Mouse (Mus musculus): ENCODE data around the gene Cnot6. TPM values are rescaled to one million over a fixed set of nuclear protein-coding genes. Genes with fewer than 3 reads are reported as not detected.

The Cnot6 gene
- polyA plus RNA-seq, 1 experiment, result 3.4 TPM

DNA sequence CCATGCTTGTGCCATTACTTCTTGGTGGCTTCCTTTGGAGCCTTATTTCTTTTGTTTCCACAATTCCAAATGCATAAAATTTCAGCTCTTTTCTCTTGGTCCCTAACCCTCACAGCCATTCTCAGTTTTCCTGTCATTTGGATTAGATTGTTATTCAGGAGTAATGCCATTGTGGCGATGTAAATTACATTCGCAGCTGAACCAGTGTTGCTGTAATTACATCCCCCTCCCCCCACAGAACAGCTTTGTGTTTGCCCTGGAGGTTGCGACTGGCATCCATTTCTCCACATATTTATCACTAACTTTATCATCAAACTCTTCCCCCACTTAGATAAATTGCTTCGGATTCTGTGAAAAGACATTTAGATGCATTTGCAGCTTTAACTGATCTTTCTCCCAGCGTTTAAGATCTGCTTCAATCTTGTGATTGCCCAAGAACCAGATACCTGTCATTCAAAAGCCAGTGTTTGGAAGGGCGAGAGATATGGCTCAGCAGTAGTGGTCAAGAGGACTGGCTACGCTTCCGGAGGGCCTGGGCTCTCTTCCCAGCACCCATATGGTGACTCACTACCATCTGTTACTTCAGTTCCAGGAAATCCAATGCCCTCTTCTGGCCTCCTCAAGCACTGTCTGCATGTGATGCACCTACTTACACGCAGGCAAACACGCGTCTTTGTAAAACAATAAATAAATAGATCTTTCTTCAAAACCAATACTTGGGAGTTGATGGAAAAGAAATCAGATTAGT is 26.3 kb upstream of the Cnot6 start:
- Histone ChIP-seq H3K4me1 (peaks cover 26% of the 10 kb centered on the region), H3K9me3 (peaks cover 6% of the 10 kb centered on the region), H3K4me3 (replicated peaks) (no peak overlapping the region), H3K36me3 (replicated peaks; ENCODE audit: low read length) (no peaks in the 10 kb centered on the region), H3K27me3 (replicated peaks) (peaks cover 36% of the 10 kb centered on the region)
- TF ChIP-seq GATA1 (IDR thresholded peaks at IDR 0.05; ENCODE audit: borderline replicate concordance, low read length) (no peak), FLI1 (IDR thresholded peaks at IDR 0.05; ENCODE audit: low read length) (no peak)

- Histone ChIP-seq H3K9me3 (peaks cover 9% of the 10 kb centered on the region), H3K27me3 (replicated peaks) (peaks cover 36% of the 10 kb centered on the region), H3K4me3 (replicated peaks) (no peak overlapping the region), H3K36me3 (replicated peaks; ENCODE audit: low read length) (no peaks in the 10 kb centered on the region), H3K4me1 (peaks cover 26% of the 10 kb centered on the region)
- no peak for TF ChIP-seq GATA1 (IDR thresholded peaks at IDR 0.05; ENCODE audit: borderline replicate concordance, low read length)
- TF ChIP-seq FLI1 (IDR thresholded peaks at IDR 0.05; ENCODE audit: low read length), result no peak
These were observed 25.1 kb upstream of the Cnot6 start for GRCm38 (mm10) chr11:49737625-49738024.

GRCm38 (mm10) chr11:49734771-49735170 is 22.2 kb upstream of the Cnot6 start:
- peak overlapping the region; percentile 18 for H3K4me3 ChIP-seq (replicated peaks)
- peaks cover 39% of the 10 kb centered on the region for H3K27me3 ChIP-seq (replicated peaks)
- H3K4me1 ChIP-seq, result peaks cover 32% of the 10 kb centered on the region
- H3K9me3 ChIP-seq, result peaks cover 9% of the 10 kb centered on the region
- no peak for TF ChIP-seq GATA1 (IDR thresholded peaks at IDR 0.05; ENCODE audit: borderline replicate concordance, low read length)
- TF ChIP-seq FLI1 (IDR thresholded peaks at IDR 0.05; ENCODE audit: low read length), result no peak
- H3K36me3 ChIP-seq (replicated peaks; ENCODE audit: low read length), result no peaks in the 10 kb centered on the region

DNA sequence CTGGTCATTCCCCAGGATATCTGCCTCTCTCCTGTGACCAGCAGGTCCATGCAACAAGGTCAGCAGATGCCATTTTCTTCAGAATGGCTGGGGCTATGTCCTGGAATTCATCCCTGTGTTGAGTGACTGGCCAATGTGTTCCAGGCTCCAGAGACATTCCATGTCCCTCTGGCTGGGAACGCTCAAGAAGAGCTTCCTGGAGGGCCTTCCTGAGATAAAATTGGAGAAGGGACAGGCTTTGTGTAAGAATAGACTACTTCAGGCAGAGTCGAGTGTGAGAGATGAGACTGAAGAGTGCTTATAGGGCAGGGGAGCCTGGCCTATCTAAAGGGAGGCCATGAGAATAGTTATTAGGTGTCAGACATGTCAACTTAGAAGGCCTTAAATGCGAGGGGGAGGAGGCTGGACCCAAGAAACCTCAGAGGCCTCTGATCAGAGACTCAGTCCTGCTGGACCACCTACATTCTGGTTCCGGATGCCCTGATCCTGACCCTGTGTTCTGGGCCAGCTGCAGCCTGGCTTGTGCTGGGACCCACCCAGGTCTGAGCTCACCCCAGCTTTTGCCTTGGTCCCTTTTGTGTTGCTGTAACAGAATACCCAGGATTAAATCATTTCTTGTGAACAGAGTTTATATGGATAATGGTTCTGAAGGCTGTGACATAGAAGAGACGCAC is 17.9 kb upstream of the Cnot6 start:
- Histone ChIP-seq H3K9me3 (0 out of 2 replicates have a peak, but pooled peaks cover 3% of the 10 kb centered on the region), H3K4me3 (replicated peaks) (no peak overlapping the region), H3K4me1 (peaks cover 27% of the 10 kb centered on the region), H3K27me3 (replicated peaks) (peaks cover 45% of the 10 kb centered on the region), H3K36me3 (replicated peaks; ENCODE audit: low read length) (no peaks in the 10 kb centered on the region)
- no peak for TF ChIP-seq FLI1 (IDR thresholded peaks at IDR 0.05; ENCODE audit: low read length)
- no peak for TF ChIP-seq GATA1 (IDR thresholded peaks at IDR 0.05; ENCODE audit: borderline replicate concordance, low read length)

- Histone ChIP-seq H3K9me3 (no peaks in the 10 kb centered on the region), H3K4me3 (replicated peaks) (no peak overlapping the region), H3K27me3 (replicated peaks) (peaks cover 29% of the 10 kb centered on the region), H3K36me3 (replicated peaks; ENCODE audit: low read length) (no peaks in the 10 kb centered on the region), H3K4me1 (peaks cover 33% of the 10 kb centered on the region)
- no peak for TF ChIP-seq GATA1 (IDR thresholded peaks at IDR 0.05; ENCODE audit: borderline replicate concordance, low read length)
These were observed 15.4 kb upstream of the Cnot6 start for GRCm38 (mm10) chr11:49727877-49728276.

GRCm38 (mm10) chr11:49726800-49727199 is 14.3 kb upstream of the Cnot6 start:
- Histone ChIP-seq H3K9me3 (no peaks in the 10 kb centered on the region), H3K36me3 (replicated peaks; ENCODE audit: low read length) (no peaks in the 10 kb centered on the region), H3K4me3 (replicated peaks) (no peak overlapping the region), H3K27me3 (replicated peaks) (peaks cover 20% of the 10 kb centered on the region), H3K4me1 (peaks cover 43% of the 10 kb centered on the region)
- TF ChIP-seq GATA1 (IDR thresholded peaks at IDR 0.05; ENCODE audit: borderline replicate concordance, low read length) (no peak), FLI1 (IDR thresholded peaks at IDR 0.05; ENCODE audit: low read length) (no peak)

- Histone ChIP-seq H3K27me3 (replicated peaks) (peaks cover 10% of the 10 kb centered on the region), H3K9me3 (no peaks in the 10 kb centered on the region), H3K4me3 (replicated peaks) (no peak overlapping the region), H3K36me3 (replicated peaks; ENCODE audit: low read length) (no peaks in the 10 kb centered on the region), H3K4me1 (peaks cover 44% of the 10 kb centered on the region)
- no peak for TF ChIP-seq FLI1 (IDR thresholded peaks at IDR 0.05; ENCODE audit: low read length)
- no peak for TF ChIP-seq GATA1 (IDR thresholded peaks at IDR 0.05; ENCODE audit: borderline replicate concordance, low read length)
These were observed 12.2 kb upstream of the Cnot6 start for GRCm38 (mm10) chr11:49724676-49725075.

GRCm38 (mm10) chr11:49723281-49723680 is 10.8 kb upstream of the Cnot6 start:
- TF ChIP-seq FLI1 (IDR thresholded peaks at IDR 0.05; ENCODE audit: low read length), result no peak
- no peak for TF ChIP-seq GATA1 (IDR thresholded peaks at IDR 0.05; ENCODE audit: borderline replicate concordance, low read length)
- Histone ChIP-seq H3K4me3 (replicated peaks) (peak overlapping the region; percentile 79), H3K4me1 (peaks cover 46% of the 10 kb centered on the region), H3K9me3 (no peaks in the 10 kb centered on the region), H3K36me3 (replicated peaks; ENCODE audit: low read length) (no peaks in the 10 kb centered on the region), H3K27me3 (replicated peaks) (peaks cover 2% of the 10 kb centered on the region)

DNA sequence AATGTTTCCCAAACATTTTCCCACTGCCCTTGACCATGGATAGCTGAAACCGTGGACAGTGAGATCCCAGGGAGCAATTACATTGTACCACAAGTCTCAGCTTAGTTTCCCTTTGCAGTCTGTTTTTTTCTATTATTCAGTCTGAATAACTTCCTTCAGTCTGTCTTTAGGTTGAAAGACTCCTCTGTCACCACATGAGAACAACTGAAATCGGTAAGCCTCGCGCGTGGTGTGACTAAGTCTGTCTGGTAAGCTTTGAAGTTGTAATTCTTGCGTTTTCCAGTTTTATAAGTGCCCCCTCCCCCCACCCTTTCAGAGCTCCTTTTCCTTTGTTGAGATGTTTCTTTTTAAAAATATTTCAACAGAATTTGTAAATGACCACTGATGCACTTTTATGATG is 10.2 kb upstream of the Cnot6 start:
- Histone ChIP-seq H3K4me3 (replicated peaks) (peak overlapping the region; percentile 79), H3K36me3 (replicated peaks; ENCODE audit: low read length) (no peaks in the 10 kb centered on the region), H3K27me3 (replicated peaks) (peaks cover 2% of the 10 kb centered on the region), H3K9me3 (no peaks in the 10 kb centered on the region), H3K4me1 (peaks cover 46% of the 10 kb centered on the region)
- no peak for TF ChIP-seq FLI1 (IDR thresholded peaks at IDR 0.05; ENCODE audit: low read length)
- no peak for TF ChIP-seq GATA1 (IDR thresholded peaks at IDR 0.05; ENCODE audit: borderline replicate concordance, low read length)

- TF ChIP-seq FLI1 (IDR thresholded peaks at IDR 0.05; ENCODE audit: low read length) (no peak), GATA1 (IDR thresholded peaks at IDR 0.05; ENCODE audit: borderline replicate concordance, low read length) (no peak)
- Histone ChIP-seq H3K4me1 (peaks cover 41% of the 10 kb centered on the region), H3K4me3 (replicated peaks) (no peak overlapping the region), H3K36me3 (replicated peaks; ENCODE audit: low read length) (no peaks in the 10 kb centered on the region), H3K9me3 (no peaks in the 10 kb centered on the region), H3K27me3 (replicated peaks) (no peaks in the 10 kb centered on the region)
These were observed 8.8 kb upstream of the Cnot6 start for GRCm38 (mm10) chr11:49721358-49721757.

Measured in megakaryocyte, embryonic 14.5 days (primary cell).